Mouse (Mus musculus): ENCODE measurements around the gene Strip1.

DNA sequence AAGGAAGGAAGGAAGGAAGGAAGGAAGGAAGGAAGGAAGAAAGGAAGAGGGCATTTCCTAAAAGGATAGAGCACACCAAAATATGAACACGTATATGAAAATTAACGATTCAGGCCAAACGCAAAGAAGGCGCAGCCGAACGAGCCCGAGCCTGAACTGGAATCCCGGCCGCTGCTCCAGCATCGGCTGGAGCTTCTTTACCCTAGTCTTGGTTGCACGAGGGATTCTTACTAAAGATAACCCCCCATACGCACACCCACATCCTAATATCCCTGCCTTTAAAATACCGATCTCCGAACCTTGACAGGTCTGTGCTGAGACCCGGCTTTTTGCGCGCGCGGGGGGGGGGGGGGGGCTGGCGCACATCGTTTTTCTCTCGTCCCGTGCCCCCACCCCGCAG lies 34.4 kb downstream of the Strip1 start:
- TF ChIP-seq POLR2A (IDR thresholded peaks at IDR 0.05; ENCODE audit: extremely low read depth, insufficient read depth, low read length) (no peak), CTCF (IDR thresholded peaks at IDR 0.05; ENCODE audit: low read depth, low read length) (no peak)

Data from liver, adult 2 months (tissue).